Mouse (Mus musculus): ENCODE data around the gene Snai1.

DNA sequence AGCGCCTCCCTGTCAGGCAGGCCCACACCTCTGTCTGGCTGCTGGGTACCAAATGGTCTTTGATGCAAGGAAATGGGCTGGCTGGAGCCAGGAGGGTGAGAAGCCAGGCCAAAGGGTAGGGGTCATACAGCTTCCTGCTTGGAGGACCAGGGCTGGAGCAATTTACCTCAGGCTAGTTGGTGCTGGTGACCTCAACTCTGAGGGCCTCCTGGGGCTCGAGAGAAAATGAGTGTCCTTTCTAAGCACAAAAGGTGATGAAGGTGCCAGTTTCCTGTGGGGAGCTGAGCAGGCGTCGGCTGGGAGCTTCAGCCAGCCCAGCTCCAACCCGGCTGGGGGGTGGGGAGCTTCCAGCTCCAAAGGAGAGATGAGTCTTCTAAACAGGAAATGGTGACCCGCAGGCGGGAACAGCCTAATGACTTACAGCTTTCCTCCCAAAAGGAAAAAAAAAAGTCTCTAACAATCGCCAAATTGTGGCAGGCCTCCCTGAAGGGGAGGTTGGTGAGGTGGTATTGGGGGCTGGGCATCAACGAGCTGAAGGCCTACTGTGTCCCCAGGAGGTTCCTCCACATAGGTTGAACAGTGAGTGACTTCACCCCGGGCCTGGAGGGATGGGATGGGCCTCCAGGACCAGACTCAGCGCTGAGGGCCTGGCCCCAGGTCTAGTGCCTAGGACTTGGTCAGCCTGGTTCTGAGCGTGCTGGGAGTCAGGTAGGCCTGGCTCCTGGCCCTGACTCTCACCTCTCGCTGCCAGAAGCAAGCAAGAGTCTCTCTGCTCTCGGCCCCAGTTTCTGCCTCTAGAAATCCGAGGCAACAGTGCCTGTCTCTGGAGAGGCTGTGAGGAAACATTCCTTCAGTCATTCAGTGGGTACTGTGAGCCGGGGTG lies 5.4 kb downstream of the Snai1 start:
- no peak for TF ChIP-seq CTCF (IDR thresholded peaks at IDR 0.05; ENCODE audit: control insufficient read depth, insufficient read depth, insufficient read length)
- TF ChIP-seq CEBPB (IDR thresholded peaks at IDR 0.05; ENCODE audit: low read depth), result no peak
- no peak for TF ChIP-seq USF1 (IDR thresholded peaks at IDR 0.05; ENCODE audit: low read depth)
- TF ChIP-seq MYOD1 (IDR thresholded peaks at IDR 0.05; ENCODE audit: control insufficient read depth, insufficient read length, low read depth), result no peak
